Mouse (Mus musculus) olfactory bulb, adult 2 months (tissue): Measurements from ENCODE around the gene Sik3.

ENCODE experiments used
- CTCF ChIP-seq: fragments of 200-500 bp; IDR thresholded peaks from 2 replicates; pipeline ENCODE4 v1.5.1; 2012; ENCODE audit warnings: low read depth, mild to moderate bottlenecking, low read length, moderate library complexity; ENCODE audit not compliant: insufficient read depth
- POLR2A ChIP-seq: fragments of 200-500 bp; IDR thresholded peaks from 2 replicates; pipeline ENCODE4 v1.6.1; 2012; ENCODE audit warnings: mild to moderate bottlenecking, low read depth, low read length, moderate library complexity; ENCODE audit not compliant: insufficient read depth

DNA sequence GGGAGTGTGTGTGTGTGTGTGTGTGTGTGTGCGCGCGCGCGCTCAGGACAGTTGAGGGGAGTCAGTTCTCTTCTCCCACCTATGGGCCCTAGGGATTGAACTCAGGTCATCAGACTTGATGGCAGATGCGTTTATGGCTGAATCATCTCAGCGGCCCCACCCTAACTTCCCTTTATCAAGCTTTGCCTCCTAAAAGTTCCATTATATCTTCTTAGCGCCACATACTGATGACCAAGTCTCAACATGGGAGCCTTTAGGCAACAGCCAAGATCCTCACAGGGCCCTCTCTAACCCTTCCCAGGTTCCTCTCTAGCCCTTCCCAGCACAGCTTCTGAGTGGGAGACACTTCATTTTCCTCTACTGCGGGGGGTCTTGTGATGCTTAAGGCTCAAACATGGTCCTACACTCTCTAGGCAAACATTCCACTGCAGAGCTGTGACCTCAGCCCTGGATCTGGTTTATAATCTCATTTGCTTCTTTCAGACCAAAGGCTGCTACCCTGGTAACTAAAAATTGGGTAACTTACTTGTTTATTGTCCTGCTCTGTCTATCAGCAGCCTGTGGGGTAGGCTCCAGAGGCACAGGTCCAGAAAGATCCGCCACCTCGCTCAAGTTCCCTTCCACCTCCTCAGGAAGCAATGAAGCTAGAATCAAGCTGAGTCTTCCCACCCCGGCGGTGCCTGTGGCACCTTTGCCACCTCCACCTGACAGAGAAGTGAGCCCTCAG lies 204.3 kb downstream of the Sik3 start:
- no peak for TF ChIP-seq CTCF
- no peak for TF ChIP-seq POLR2A
